Mouse (Mus musculus): ENCODE data around the gene Iars2. TPM values are rescaled to one million over a fixed set of nuclear protein-coding genes. Genes with fewer than 3 reads are reported as not detected.

The Iars2 gene
- polyA plus RNA-seq, 1 experiment: 9.0 TPM

GRCm38 (mm10) chr1:185311949-185312348, 17.2 kb downstream of the Iars2 start:
- WGBS: 27% methylated on average over 9 of the region's 9 CpGs
- Histone ChIP-seq H3K36me3 (ENCODE audit: control insufficient read depth, insufficient read depth, low read length) (peaks cover 28% of the 10 kb centered on the region), H3K4me1 (ENCODE audit: control insufficient read depth, insufficient read depth, insufficient read length, low read length) (peaks cover 16% of the 10 kb centered on the region), H3K27ac (ENCODE audit: insufficient read depth, low read depth, low read length) (peak overlapping the region; percentile 100), H3K4me3 (ENCODE audit: low read depth, low read length) (peak overlapping the region; percentile 80), H3K27me3 (ENCODE audit: control insufficient read depth, insufficient read depth, low read length) (no peaks in the 10 kb centered on the region)
- TF ChIP-seq CTCF (IDR thresholded peaks at IDR 0.05; ENCODE audit: extremely low read depth, insufficient read length, insufficient replicate concordance, low read depth, low read length) (no peak), POLR2A (IDR thresholded peaks at IDR 0.05; ENCODE audit: low read depth, low read length) (peak; percentile 97)

GRCm38 (mm10) chr1:185308908-185309307, 20.3 kb downstream of the Iars2 start:
- peaks cover 24% of the 10 kb centered on the region for H3K36me3 ChIP-seq (ENCODE audit: control insufficient read depth, insufficient read depth, low read length)
- WGBS: 34% methylated on average over 4 of the region's 4 CpGs
- no peaks in the 10 kb centered on the region for H3K27me3 ChIP-seq (ENCODE audit: control insufficient read depth, insufficient read depth, low read length)
- H3K4me1 ChIP-seq (ENCODE audit: control insufficient read depth, insufficient read depth, insufficient read length, low read length): peaks cover 22% of the 10 kb centered on the region
- peak overlapping the region; percentile 100 for H3K27ac ChIP-seq (ENCODE audit: insufficient read depth, low read depth, low read length)
- no peak for TF ChIP-seq CTCF (IDR thresholded peaks at IDR 0.05; ENCODE audit: extremely low read depth, insufficient read length, insufficient replicate concordance, low read depth, low read length)
- peak; percentile 69; the same call in 1 of the 2 replicates for TF ChIP-seq POLR2A (IDR thresholded peaks at IDR 0.05; ENCODE audit: low read depth, low read length)
- H3K4me3 ChIP-seq (ENCODE audit: low read depth, low read length): no peak overlapping the region

DNA sequence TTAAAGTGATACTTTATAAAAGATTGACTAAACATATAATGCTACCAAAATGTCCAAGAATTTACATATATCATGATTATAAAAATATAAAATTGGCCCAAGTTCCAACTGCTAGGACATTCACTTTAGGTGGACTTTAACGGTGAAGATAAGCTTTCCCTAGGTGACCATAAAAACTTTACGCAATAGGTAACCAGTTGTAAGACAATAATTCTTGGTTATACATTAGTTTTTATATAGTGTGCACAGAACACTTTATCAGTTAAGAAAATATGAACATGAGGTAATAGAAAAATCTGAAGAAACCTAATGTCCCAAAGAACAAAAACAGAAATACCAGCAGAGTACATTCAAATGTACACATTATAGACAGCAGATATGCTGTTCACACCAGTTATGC, 20.9 kb downstream of the Iars2 start:
- Histone ChIP-seq H3K27me3 (ENCODE audit: control insufficient read depth, insufficient read depth, low read length) (no peaks in the 10 kb centered on the region), H3K4me3 (ENCODE audit: low read depth, low read length) (no peak overlapping the region), H3K36me3 (ENCODE audit: control insufficient read depth, insufficient read depth, low read length) (peaks cover 20% of the 10 kb centered on the region), H3K4me1 (ENCODE audit: control insufficient read depth, insufficient read depth, insufficient read length, low read length) (peaks cover 22% of the 10 kb centered on the region), H3K27ac (ENCODE audit: insufficient read depth, low read depth, low read length) (peak overlapping the region; percentile 100)
- 41% methylated on average over 2 of the region's 2 CpGs for WGBS
- no peak for TF ChIP-seq POLR2A (IDR thresholded peaks at IDR 0.05; ENCODE audit: low read depth, low read length)
- TF ChIP-seq CTCF (IDR thresholded peaks at IDR 0.05; ENCODE audit: extremely low read depth, insufficient read length, insufficient replicate concordance, low read depth, low read length): no peak

DNA sequence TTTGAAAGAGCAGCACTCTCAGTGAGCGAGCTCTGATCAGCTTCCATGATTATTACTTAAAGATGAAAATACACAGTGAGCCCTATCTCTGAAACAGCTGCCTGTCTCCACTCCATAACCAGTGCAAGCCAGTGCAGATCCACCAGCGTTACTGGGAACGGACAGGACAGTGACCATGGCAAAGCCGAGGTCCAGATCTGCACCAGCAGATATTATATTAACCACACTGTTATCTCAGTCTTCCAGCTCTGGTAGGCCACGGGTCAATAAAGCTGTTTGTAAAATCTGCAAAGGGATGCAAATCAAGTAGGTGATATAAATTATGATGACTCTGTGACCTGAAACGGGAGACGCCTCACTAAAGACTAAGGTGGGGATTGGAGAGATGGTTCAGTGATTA, 21.6 kb downstream of the Iars2 start:
- Histone ChIP-seq H3K4me1 (ENCODE audit: control insufficient read depth, insufficient read depth, insufficient read length, low read length) (peaks cover 22% of the 10 kb centered on the region), H3K27me3 (ENCODE audit: control insufficient read depth, insufficient read depth, low read length) (no peaks in the 10 kb centered on the region), H3K4me3 (ENCODE audit: low read depth, low read length) (no peak overlapping the region), H3K27ac (ENCODE audit: insufficient read depth, low read depth, low read length) (peak overlapping the region; percentile 100), H3K36me3 (ENCODE audit: control insufficient read depth, insufficient read depth, low read length) (peaks cover 18% of the 10 kb centered on the region)
- WGBS: 45% methylated on average over 7 of the region's 7 CpGs
- peak; percentile 71; the same call in 1 of the 2 replicates for TF ChIP-seq POLR2A (IDR thresholded peaks at IDR 0.05; ENCODE audit: low read depth, low read length)
- no peak for TF ChIP-seq CTCF (IDR thresholded peaks at IDR 0.05; ENCODE audit: extremely low read depth, insufficient read length, insufficient replicate concordance, low read depth, low read length)

DNA sequence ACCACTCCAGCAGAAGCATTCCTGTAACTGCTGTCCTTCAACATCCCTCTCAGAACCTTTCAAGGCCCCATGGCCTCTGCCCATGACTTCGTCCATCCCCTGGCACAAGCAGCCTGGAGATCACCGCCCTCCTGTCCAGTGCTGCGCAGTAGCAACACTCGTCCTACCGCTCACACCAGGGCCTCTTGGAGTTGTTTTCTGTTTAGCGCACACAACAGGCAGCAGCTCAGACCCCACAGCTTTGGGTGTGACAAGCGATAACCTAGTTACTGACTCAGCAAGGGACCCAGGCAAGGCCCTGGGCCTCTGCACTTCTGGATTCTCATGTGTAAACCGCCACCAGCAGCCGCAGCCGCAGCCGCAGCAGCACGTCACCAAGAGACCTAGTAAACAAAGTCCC, 22.4 kb downstream of the Iars2 start:
- peak overlapping the region; percentile 99 for H3K27ac ChIP-seq (ENCODE audit: insufficient read depth, low read depth, low read length)

DNA sequence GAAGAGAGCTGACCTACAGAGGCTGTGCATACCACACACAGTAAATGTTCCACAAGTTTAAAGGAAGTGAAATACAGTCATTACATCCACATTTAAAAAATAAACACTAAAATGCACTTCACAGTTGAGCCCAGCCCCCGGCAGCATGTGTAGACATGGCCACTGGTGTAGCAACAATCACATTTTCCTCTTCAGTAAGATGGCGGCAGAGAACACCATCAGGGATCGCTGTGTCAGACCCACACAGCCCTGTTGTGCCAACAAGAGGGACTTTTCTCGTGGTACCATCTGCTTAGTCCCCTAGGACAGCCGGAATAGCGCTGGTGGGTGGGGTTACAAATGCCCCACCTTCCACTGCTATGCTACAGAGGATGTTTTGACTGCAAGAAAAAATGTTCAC, 26.4 kb downstream of the Iars2 start:
- no peaks in the 10 kb centered on the region for H3K27me3 ChIP-seq (ENCODE audit: control insufficient read depth, insufficient read depth, low read length)
- H3K4me3 ChIP-seq (ENCODE audit: low read depth, low read length): no peak overlapping the region
- H3K4me1 ChIP-seq (ENCODE audit: control insufficient read depth, insufficient read depth, insufficient read length, low read length): peaks cover 12% of the 10 kb centered on the region
- no peak overlapping the region for H3K27ac ChIP-seq (ENCODE audit: insufficient read depth, low read depth, low read length)
- TF ChIP-seq POLR2A (IDR thresholded peaks at IDR 0.05; ENCODE audit: low read depth, low read length): no peak
- TF ChIP-seq CTCF (IDR thresholded peaks at IDR 0.05; ENCODE audit: extremely low read depth, insufficient read length, insufficient replicate concordance, low read depth, low read length): no peak
- WGBS: 93% methylated on average over 6 of the region's 6 CpGs
- peaks cover 13% of the 10 kb centered on the region for H3K36me3 ChIP-seq (ENCODE audit: control insufficient read depth, insufficient read depth, low read length)

More for the DNA sequence above, 22.4 kb downstream of the Iars2 start:
- WGBS: 99% methylated on average over 12 of the region's 12 CpGs
- Histone ChIP-seq H3K4me1 (ENCODE audit: control insufficient read depth, insufficient read depth, insufficient read length, low read length) (peaks cover 22% of the 10 kb centered on the region), H3K36me3 (ENCODE audit: control insufficient read depth, insufficient read depth, low read length) (peaks cover 13% of the 10 kb centered on the region), H3K27me3 (ENCODE audit: control insufficient read depth, insufficient read depth, low read length) (no peaks in the 10 kb centered on the region), H3K4me3 (ENCODE audit: low read depth, low read length) (no peak overlapping the region)
- TF ChIP-seq POLR2A (IDR thresholded peaks at IDR 0.05; ENCODE audit: low read depth, low read length) (no peak), CTCF (IDR thresholded peaks at IDR 0.05; ENCODE audit: extremely low read depth, insufficient read length, insufficient replicate concordance, low read depth, low read length) (no peak)

- Histone ChIP-seq H3K27me3 (ENCODE audit: control insufficient read depth, insufficient read depth, low read length) (no peaks in the 10 kb centered on the region), H3K4me3 (ENCODE audit: low read depth, low read length) (no peak overlapping the region), H3K4me1 (ENCODE audit: control insufficient read depth, insufficient read depth, insufficient read length, low read length) (no peaks in the 10 kb centered on the region), H3K27ac (ENCODE audit: insufficient read depth, low read depth, low read length) (no peak overlapping the region), H3K36me3 (ENCODE audit: control insufficient read depth, insufficient read depth, low read length) (peaks cover 26% of the 10 kb centered on the region)
- TF ChIP-seq CTCF (IDR thresholded peaks at IDR 0.05; ENCODE audit: extremely low read depth, insufficient read length, insufficient replicate concordance, low read depth, low read length): no peak
- TF ChIP-seq POLR2A (IDR thresholded peaks at IDR 0.05; ENCODE audit: low read depth, low read length): no peak
- WGBS: 98% methylated on average over 8 of the region's 8 CpGs
These were observed 30.7 kb downstream of the Iars2 start for GRCm38 (mm10) chr1:185298496-185298895.
